Mouse (Mus musculus) hindbrain, postnatal 0 days (tissue): ENCODE data around the gene Tnfaip3. TPM values are rescaled to one million over a fixed set of nuclear protein-coding genes. Genes with fewer than 3 reads are reported as not detected.

Experiments
- ATAC-seq: fragments of 200-750 bp; cut with Nextera tagmentation; 2 replicates; pipeline ENCODE4 v1.8.0; 2017; ENCODE audit warnings: mild to moderate bottlenecking, moderate TSS enrichment, moderate library complexity
- DNase-seq: peaks from one replicate; pipeline ENCODE4 v3.0.0-alpha.2; 2015; ENCODE audit warnings: low spot score
- H3K27ac ChIP-seq: fragments of 300-500 bp; sonication (generic); 2 replicates; pipeline ENCODE4 v1.5.1; 2014; ENCODE audit warnings: mild to moderate bottlenecking
- H3K27me3 ChIP-seq: fragments of 300-500 bp; sonication (generic); 2 replicates; pipeline ENCODE4 v1.6.1; 2014; ENCODE audit warnings: low read length, mixed read lengths; ENCODE audit not compliant: insufficient read depth
- H3K36me3 ChIP-seq: fragments of 300-500 bp; sonication (generic); 2 replicates; pipeline ENCODE4 v1.6.1; 2014; ENCODE audit warnings: low read length, mixed read lengths; ENCODE audit not compliant: insufficient read depth
- H3K4me1 ChIP-seq: fragments of 300-500 bp; sonication (generic); 2 replicates; pipeline ENCODE4 v1.6.1; 2014; ENCODE audit warnings: antibody characterized with exemption, low read length, mixed read lengths; ENCODE audit not compliant: insufficient read depth
- H3K4me2 ChIP-seq: fragments of 300-500 bp; sonication (generic); 2 replicates; pipeline ENCODE4 v1.6.1; 2014; ENCODE audit warnings: low read depth, mild to moderate bottlenecking, low read length, moderate library complexity, mixed read lengths
- H3K4me3 ChIP-seq: fragments of 300-500 bp; sonication (generic); 2 replicates; pipeline ENCODE4 v1.5.1; 2014; ENCODE audit warnings: low read length
- H3K9ac ChIP-seq: fragments of 300-500 bp; sonication (generic); replicated peaks from 2 replicates; pipeline ENCODE4 v1.6.1; 2014; ENCODE audit warnings: mild to moderate bottlenecking, low read length, moderate library complexity, mixed read lengths
- H3K9me3 ChIP-seq: fragments of 300-500 bp; sonication (generic); 2 replicates; pipeline ENCODE4 v1.6.1; 2016; ENCODE audit warnings: low read length, mixed read lengths
- CTCF ChIP-seq: IDR thresholded peaks from 2 replicates; pipeline ENCODE4 v1.5.1; 2016; ENCODE audit warnings: antibody characterized with exemption, control low read depth, low read depth
- WGBS: fragments of 180-500 bp; shearing (Covaris S2); extraction: QIAGEN DNeasy Blood & Tissue Kit; methylation state at CpG from one replicate; pipeline ENCODE4 v1.1.7; 2014; 5-methylcytosine and 5-hydroxymethylcytosine counted together
- polyA plus RNA-seq: library from polyadenylated mRNA; unstranded; fragments of >200 nt; fragmentation: Nextera tagmentation; extraction: Ambion mirVana; gene quantifications from 2 replicates; pipeline ENCODE4 v1.2.1, GENCODE M21; 2015
- total RNA-seq: library from RNA; depleted of rRNA; stranded (reverse); fragments of >200 nt; gene quantifications from 2 replicates; pipeline ENCODE4 v1.2.3, GENCODE M21; 2014

Tnfaip3 gene
- total and polyA plus RNA-seq, 2 experiments from 2014 or later, result 1.1 to 2.4 TPM

GRCm38 (mm10) chr10:18992971-18993370 is 22.5 kb downstream of the Tnfaip3 start:
- no peak for TF ChIP-seq CTCF

DNA sequence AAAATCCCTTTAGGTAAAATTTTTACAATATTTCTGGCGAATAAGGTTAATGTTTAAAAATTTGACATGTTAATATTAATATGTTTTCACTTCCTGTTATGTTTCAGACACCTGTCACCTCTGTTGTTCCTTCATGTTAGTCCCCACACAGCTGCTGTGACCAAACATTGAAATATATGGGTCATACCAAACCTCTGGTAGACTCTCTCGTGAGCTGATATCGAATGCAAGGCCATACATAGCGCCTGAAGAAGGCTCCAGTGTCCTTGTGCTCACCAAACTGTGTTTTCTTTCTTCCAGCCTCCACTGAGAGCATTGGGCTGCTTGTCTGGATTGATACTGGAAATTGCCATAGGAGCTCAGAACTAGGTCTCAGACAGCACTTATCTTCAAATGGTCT is 24.4 kb downstream of the Tnfaip3 start:
- DNase-seq, result no peak
- no peak overlapping the region for H3K9ac ChIP-seq
- no peaks in the 10 kb centered on the region for H3K27me3 ChIP-seq
- no peaks in the 10 kb centered on the region for H3K9me3 ChIP-seq
- 94% methylated on average over 4 of the region's 4 CpGs for WGBS
- H3K4me2 ChIP-seq, result no peak overlapping the region
- H3K27ac ChIP-seq, result no peak overlapping the region
- H3K4me3 ChIP-seq, result no peak overlapping the region
- no peak for TF ChIP-seq CTCF
- no peaks in the 10 kb centered on the region for H3K4me1 ChIP-seq
- H3K36me3 ChIP-seq, result no peaks in the 10 kb centered on the region
- ATAC-seq, result no peak

More at GRCm38 (mm10) chr10:18992971-18993370, 22.5 kb downstream of the Tnfaip3 start:
- no peak overlapping the region for H3K4me2 ChIP-seq
- ATAC-seq, result no peak
- H3K27me3 ChIP-seq, result no peaks in the 10 kb centered on the region
- DNase-seq, result no peak
- H3K36me3 ChIP-seq, result no peaks in the 10 kb centered on the region
- no peaks in the 10 kb centered on the region for H3K4me1 ChIP-seq
- no peak overlapping the region for H3K4me3 ChIP-seq
- H3K27ac ChIP-seq, result no peak overlapping the region
- no peaks in the 10 kb centered on the region for H3K9me3 ChIP-seq
- WGBS, result 87% methylated on average over 4 of the region's 4 CpGs
- H3K9ac ChIP-seq, result no peak overlapping the region

DNA sequence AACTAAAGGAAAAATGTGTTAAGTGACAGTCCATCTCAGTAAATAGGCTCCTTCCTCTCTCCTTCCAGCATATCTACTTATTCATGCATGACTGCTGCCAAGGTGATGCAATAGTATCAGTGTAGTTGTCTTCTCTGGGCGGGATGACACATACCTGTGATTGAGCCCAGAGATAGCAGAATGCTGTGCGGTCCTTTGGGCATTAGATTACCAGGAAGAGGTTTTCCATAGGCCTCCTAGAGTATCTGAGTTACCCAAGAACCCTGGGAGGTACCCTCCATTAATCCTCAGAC is 27.6 kb downstream of the Tnfaip3 start:
- H3K4me2 ChIP-seq, result no peak overlapping the region
- no peak overlapping the region for H3K4me3 ChIP-seq
- no peak overlapping the region for H3K9ac ChIP-seq
- DNase-seq (no peak), ATAC-seq (no peak)
- no peak for TF ChIP-seq CTCF
- 76% methylated on average over 2 of the region's 2 CpGs for WGBS
- H3K36me3 ChIP-seq, result no peaks in the 10 kb centered on the region
- H3K27ac ChIP-seq, result no peak overlapping the region
- H3K9me3 ChIP-seq, result no peaks in the 10 kb centered on the region
- H3K4me1 ChIP-seq, result no peaks in the 10 kb centered on the region
- H3K27me3 ChIP-seq, result no peaks in the 10 kb centered on the region

DNA sequence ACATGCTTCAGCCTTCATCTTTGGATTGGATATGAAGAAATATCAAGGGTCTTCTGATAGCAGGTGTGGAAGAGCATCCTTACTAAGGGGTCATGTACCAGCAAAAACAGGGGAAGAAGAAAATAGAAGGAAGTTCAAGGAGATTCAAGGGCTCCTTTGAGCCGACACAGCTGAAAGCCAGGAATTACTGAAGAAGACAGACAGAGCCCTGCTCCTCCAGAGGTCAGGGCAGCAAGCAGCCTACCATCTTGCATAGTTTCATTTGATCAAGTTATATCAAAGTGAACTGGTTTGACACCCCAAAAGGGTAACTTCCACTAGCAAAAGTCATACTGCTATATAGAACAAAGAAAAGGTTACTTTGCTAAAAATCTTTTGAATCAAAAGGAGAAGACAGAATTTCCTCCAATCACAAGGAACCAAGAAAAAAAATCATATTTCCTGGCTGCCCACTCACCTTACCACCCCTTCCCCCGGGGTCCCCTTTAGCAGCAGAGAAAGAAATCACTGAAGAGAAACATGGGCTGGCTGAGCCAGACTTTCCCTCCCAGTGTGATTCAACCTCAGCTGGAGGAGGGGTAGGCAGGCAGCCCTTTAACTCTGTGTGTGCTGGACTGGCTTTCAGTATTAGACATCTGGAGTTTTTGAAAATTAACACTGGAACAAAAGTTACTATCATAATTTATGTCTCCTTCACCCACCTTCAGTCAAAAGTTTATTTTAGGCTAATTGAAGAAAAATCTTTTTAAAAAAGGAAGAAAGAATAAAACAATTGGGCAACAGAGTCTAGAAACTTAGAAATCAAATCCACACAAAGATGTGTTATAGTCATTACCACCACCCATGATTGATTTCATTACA is 28.2 kb downstream of the Tnfaip3 start:
- ATAC-seq, result no peak
- H3K4me3 ChIP-seq, result no peak overlapping the region
- no peak for TF ChIP-seq CTCF
- no peak overlapping the region for H3K9ac ChIP-seq
- H3K36me3 ChIP-seq, result no peaks in the 10 kb centered on the region
- no peaks in the 10 kb centered on the region for H3K27me3 ChIP-seq
- no peaks in the 10 kb centered on the region for H3K9me3 ChIP-seq
- H3K27ac ChIP-seq, result no peak overlapping the region
- H3K4me2 ChIP-seq, result no peak overlapping the region
- 21% methylated on average over 2 of the region's 2 CpGs for WGBS
- no peak for DNase-seq
- H3K4me1 ChIP-seq, result no peaks in the 10 kb centered on the region

DNA sequence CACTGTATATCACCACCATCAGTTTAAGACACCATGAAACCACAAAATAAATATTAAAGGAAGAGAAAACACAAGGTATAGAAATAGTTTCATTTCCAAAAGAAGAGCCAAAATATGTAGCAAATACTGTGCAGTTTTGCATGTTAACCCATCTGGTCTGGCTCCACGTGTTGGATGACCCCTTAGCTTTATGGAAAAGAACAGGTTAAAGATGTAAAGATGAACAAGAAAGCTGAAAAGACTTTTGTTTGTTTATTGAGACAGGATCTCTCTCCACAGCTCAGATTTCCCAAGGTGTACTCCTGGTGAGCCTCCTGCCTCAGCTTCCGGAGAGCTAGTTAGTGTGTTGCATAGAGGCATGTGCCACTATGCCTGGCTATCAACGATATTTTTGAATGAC is 29.9 kb downstream of the Tnfaip3 start:
- 83% methylated on average over 3 of the region's 3 CpGs for WGBS

DNA sequence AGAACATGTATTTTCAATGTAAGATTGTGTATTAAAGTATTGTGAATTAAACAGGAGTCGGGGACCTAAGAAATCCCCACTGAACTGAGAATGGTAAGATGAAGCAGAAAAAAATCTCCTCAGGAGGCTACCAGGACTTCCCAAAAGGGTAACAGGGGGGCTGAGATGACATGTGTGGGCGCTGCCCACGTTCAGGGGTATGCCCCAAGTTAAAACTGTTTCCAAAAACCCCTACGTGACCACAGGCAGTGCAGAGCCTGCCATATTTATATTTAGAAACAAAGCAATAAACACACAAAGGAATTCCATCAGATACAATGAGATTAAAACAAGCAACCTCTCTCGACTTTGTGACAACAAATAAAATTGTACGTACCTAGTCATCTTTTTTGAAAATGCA is 31.9 kb downstream of the Tnfaip3 start:
- Histone ChIP-seq H3K9ac (no peak overlapping the region), H3K36me3 (no peaks in the 10 kb centered on the region), H3K4me3 (no peak overlapping the region), H3K27me3 (no peaks in the 10 kb centered on the region), H3K4me2 (no peak overlapping the region), H3K27ac (no peak overlapping the region), H3K9me3 (no peaks in the 10 kb centered on the region), H3K4me1 (no peaks in the 10 kb centered on the region)
- no peak for DNase-seq
- ATAC-seq, result no peak
- 72% methylated on average over 6 of the region's 6 CpGs for WGBS
- TF ChIP-seq CTCF, result no peak

More for the DNA sequence above, 29.9 kb downstream of the Tnfaip3 start:
- H3K9ac ChIP-seq, result no peak overlapping the region
- no peaks in the 10 kb centered on the region for H3K27me3 ChIP-seq
- no peak for TF ChIP-seq CTCF
- no peak for ATAC-seq
- no peak overlapping the region for H3K4me3 ChIP-seq
- H3K4me2 ChIP-seq, result no peak overlapping the region
- no peaks in the 10 kb centered on the region for H3K36me3 ChIP-seq
- no peaks in the 10 kb centered on the region for H3K9me3 ChIP-seq
- H3K4me1 ChIP-seq, result no peaks in the 10 kb centered on the region
- DNase-seq, result no peak
- no peak overlapping the region for H3K27ac ChIP-seq

DNA sequence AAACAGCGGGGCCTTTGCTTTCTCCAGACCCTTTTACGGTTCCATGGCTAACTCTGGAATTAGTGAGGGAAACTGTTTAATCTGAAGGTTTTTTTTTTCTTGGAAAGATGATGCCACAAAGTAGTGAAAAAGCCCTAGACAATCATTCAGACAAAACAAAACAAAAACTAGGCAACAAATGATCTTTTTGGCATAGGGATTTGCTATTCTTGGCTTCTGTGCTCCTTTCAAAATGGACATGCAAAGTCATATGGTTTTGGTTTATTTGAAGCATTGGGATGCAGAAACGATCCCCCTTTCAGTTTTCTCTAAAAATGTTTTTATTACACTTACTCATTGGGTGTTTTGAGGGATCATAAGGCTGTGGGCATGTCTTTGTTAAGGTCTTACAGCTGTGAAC is 41.0 kb downstream of the Tnfaip3 start:
- no peak overlapping the region for H3K27ac ChIP-seq
- TF ChIP-seq CTCF, result no peak
- DNase-seq, result no peak
- H3K4me2 ChIP-seq, result no peak overlapping the region
- no peaks in the 10 kb centered on the region for H3K4me1 ChIP-seq
- H3K36me3 ChIP-seq, result no peaks in the 10 kb centered on the region
- H3K4me3 ChIP-seq, result no peak overlapping the region
- 89% methylated on average over 3 of the region's 3 CpGs for WGBS
- no peak overlapping the region for H3K9ac ChIP-seq
- no peak for ATAC-seq
- H3K27me3 ChIP-seq, result no peaks in the 10 kb centered on the region
- no peaks in the 10 kb centered on the region for H3K9me3 ChIP-seq
